In genomic region chr1:127802916-127803315, GRCm38 (mm10) we compare ENCODE assay signal across 17 mouse cellular contexts. TPM values are rescaled to one million over a fixed set of nuclear protein-coding genes. Genes with fewer than 3 reads are reported as not detected.
"Had no signal": no experiment of that assay in that cellular context is flagged by ENCODE, and none has a peak within 500 bp of the region (broad histone marks: within the 10 kb centered on the region; RNA-seq: fewer than 3 reads in every experiment).

No protein-coding gene starts in this region.

- H3K27me3 ChIP-seq: limb, embryonic 13.5 days; liver, embryonic 15.5 days; megakaryocyte, embryonic 14.5 days; midbrain, embryonic 15.5 days; neural tube, embryonic 12.5 days had no signal

- H3K4me3 ChIP-seq: layer of hippocampus, adult 2 months; left cerebral cortex, adult 2 months; limb, embryonic 13.5 days; liver, embryonic 15.5 days; megakaryocyte, embryonic 14.5 days; midbrain, embryonic 15.5 days; neural tube, embryonic 12.5 days had no signal

- H3K9ac ChIP-seq: limb, embryonic 13.5 days; liver, embryonic 15.5 days; lung, embryonic 14.5 days; midbrain, embryonic 15.5 days; neural tube, embryonic 12.5 days had no signal

- DNase-seq: kidney, adult 9 months; kidney, postnatal 10 days; kidney, postnatal 4 days; lung, embryonic 14.5 days; lung, postnatal 14 days; right cerebral cortex, postnatal 14 days; thymus, postnatal 14 days had no signal

- H3K27ac ChIP-seq: layer of hippocampus, adult 2 months; left cerebral cortex, adult 2 months; limb, embryonic 13.5 days; liver, embryonic 15.5 days; macrophage; midbrain, embryonic 15.5 days; neural tube, embryonic 12.5 days had no signal

- ATAC-seq: midbrain, embryonic 15.5 days had no signal

- H3K9me3 ChIP-seq: limb, embryonic 13.5 days; liver, embryonic 15.5 days; megakaryocyte, embryonic 14.5 days; midbrain, embryonic 15.5 days; neural tube, embryonic 12.5 days had no signal

- H3K4me1 ChIP-seq: limb, embryonic 13.5 days; liver, embryonic 15.5 days; midbrain, embryonic 15.5 days; neural tube, embryonic 12.5 days had no signal

- H3K4me2 ChIP-seq: limb, embryonic 13.5 days; liver, embryonic 15.5 days; lung, embryonic 14.5 days; midbrain, embryonic 11.5 days; midbrain, embryonic 15.5 days; neural tube, embryonic 12.5 days had no signal

RNA-seq across cellular contexts. Expression of gene Map3k19, which starts 51.9 kb away (rescaled TPM):
- polyA plus RNA-seq: limb, embryonic 13.5 days; neural tube, embryonic 12.5 days; stomach, embryonic 16.5 days had no signal
